Mouse (Mus musculus) cerebellum, adult (tissue): ENCODE measurements around the gene Nup188.

Experiments
- ATAC-seq: cut with Nextera tagmentation; 2 replicates; pipeline ENCODE4 v1.9.2; 2017; ENCODE audit warnings: mild to moderate bottlenecking, moderate library complexity, mixed read lengths; ENCODE audit not compliant: insufficient number of reproducible peaks, low FRiP score, low TSS enrichment

The Nup188 gene

DNA sequence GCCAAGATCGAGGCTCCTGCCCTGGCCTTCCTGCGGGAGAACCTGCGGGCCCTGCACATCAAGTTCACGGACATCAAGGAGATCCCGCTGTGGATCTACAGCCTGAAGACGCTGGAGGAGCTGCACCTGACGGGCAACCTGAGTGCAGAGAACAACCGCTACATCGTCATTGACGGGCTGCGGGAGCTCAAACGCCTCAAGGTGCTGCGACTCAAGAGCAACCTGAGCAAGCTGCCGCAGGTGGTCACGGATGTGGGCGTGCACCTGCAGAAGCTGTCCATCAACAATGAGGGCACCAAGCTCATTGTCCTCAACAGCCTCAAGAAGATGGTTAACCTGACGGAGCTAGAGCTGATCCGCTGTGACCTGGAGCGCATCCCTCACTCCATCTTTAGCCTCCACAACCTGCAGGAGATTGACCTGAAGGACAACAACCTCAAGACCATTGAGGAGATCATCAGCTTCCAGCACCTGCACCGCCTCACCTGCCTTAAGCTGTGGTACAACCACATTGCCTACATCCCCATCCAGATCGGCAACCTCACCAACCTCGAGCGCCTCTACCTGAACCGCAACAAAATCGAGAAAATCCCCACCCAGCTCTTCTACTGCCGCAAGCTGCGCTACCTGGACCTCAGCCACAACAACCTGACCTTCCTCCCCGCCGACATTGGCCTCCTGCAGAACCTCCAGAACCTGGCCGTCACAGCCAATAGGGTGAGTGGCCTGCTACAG lies 29.4 kb upstream of the Nup188 start:
- no peak for ATAC-seq

DNA sequence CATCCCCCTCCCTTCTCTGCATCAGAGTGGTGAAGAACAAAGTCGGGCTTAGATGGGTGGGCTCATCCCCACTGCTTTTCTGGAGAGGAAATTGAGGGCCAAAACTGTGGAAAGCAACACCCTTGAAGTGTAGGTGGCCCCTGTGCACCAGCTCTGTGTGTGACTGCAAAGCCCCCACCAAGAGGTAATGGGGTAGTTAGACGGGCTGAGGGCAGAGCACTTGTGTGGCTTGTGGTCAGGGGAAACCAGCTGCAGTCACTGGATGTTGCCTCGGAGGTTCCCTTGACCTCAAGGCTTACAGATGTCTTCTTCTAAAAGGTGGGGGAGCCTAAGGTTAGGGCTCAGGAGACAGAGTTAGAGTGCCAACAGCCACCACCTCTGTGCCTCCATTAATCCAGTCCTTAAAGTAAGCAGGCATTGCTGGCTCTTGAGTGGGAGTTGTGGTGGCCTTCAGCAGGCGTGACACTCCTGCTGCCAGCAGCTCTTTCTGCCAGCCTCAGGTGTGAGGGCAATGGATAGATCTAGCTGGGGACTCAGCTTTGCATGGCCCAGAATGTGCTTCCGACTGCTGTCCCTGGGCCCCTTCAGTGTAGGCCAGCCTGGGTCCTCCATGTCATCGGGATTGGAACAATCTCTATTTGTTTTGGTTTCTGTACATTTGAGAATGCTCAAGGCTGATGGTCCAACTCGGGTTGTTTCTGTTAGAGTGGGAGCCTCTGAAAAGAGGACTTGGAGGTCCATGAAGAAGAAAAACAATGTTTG lies 28.3 kb upstream of the Nup188 start:
- no peak for ATAC-seq

DNA sequence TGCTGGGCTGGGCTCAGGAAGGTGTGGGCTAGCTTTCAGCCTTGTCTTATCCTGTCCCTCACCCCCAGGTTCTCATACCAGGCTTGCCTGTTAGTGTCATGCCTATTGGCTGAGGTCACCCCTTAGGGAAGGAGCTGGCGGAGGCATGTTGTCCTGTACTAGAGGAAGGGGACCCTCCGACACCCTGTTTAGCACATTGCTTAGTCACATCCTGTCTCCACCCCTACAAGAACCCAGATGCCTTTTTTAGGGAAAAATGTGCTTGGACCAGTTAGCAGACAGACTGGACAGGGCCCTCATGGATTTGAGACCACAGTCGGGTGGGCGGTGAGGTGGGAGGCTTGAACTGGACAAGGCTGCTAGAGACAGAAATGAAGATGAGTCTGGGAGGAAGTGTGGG lies 27.6 kb upstream of the Nup188 start:
- ATAC-seq = no peak

DNA sequence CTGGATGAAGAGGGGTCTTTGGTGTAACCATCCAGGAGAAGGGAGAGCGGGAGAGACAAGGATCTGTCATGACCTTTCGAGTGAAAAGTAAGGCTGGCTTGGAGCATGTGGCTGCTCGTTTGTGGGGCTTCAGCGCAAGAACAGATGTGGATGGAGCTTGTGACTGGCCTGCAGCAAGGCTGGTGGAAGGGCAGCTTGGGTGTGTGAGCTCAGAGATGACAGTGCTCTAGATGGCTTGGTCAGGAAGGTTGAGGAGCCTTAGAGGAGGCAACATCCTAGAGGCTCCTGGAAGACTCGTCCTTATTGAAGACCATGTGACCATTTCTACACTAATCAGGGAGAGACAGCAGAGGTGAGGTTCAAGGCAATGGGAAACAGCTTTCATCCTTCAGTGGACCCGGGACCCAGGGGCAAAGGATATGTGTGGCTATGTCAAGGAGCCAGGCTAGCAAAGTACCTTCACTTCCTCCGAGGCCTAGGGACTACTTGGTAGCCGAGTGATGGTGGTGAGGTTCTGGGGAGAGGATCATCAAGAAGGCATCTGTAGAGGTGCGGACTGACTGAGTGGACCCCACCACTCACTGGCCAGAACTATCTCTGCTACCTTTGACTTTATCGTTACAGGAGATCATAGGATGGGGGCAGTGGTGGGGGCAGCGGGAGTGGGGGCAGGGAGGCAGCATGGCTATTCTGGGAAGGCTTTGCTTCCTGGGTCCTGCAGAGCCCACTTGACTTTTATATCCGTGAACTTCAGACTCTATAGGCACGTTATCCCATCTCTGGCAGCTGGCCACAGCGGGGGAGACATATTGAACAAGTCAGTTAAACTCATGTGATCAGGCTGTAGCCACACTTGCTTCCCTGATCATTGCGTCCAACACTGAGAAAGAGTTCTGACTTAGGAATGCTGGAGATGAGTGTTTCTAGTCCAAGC lies 26.8 kb upstream of the Nup188 start:
- no peak for ATAC-seq

DNA sequence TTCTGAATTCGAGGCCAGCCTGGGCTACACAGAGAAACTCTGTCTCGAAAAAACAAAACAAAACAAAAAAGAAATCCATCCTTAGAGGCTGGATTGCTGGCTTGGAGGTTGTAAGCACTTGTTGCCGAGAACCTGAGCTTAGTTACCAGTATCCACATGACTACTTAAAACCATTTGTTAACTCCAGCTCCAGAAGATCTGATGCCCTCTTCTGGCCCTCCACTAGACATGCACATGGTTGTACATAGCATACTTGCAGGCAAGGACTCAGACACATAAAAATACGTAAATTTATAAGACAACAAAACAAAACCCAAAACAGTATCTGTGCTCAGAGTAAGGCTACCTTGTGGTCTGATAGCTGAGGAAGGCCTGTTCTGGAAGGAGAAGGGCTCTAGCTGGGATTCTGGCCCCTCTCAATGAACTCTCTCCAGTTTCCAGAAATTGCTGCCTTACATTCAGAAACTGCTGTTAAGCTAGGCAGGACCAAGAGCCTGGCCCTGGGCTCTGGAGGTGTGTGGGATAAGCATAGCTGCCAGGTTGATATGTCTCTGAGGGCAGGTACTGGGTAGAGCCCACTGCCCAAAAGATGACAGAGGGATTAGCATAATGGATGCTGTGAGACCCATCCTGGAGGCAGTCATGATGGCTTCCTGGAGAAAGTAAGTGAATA lies 25.0 kb upstream of the Nup188 start:
- no peak for ATAC-seq

DNA sequence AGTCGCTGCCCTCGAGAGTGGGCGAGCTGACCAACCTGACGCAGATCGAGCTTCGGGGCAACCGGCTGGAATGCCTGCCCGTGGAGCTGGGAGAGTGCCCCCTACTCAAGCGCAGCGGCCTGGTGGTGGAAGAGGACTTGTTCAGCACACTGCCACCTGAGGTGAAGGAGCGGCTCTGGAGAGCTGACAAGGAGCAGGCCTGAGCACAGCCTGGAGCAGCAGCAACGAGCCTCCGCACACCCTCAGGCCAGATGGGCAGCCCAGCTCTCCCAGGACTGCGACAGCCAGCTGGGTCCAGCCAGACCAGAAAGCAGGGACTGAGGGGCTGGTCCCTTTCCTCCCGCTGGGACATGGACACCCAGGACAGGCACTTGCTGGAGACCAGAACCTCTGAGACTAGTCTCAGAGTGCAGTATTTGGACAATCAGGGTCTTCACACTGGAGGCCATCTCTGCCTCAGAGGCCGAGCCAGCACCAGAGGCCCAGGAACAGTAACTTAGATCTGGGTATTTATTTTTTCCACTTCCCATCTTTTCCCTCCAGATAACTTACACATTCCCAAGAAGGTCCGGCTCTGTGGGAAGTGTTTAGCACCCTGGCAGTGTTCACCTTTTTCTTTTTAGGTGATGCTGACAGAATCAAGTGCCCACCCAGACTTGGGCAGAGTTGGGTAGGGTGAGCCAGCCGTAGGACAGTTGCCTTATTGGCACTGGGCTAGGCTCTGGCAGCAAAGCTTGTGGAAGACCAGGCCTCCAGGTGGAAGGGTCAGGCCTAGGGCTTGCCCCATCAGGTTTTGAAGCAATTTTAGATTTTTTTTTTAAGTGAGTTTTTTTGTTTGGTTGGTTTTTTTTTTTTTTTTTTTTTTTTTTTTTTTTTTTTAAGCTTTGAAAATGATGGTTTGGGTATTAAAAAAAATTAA lies 24.0 kb upstream of the Nup188 start:
- ATAC-seq = no peak

DNA sequence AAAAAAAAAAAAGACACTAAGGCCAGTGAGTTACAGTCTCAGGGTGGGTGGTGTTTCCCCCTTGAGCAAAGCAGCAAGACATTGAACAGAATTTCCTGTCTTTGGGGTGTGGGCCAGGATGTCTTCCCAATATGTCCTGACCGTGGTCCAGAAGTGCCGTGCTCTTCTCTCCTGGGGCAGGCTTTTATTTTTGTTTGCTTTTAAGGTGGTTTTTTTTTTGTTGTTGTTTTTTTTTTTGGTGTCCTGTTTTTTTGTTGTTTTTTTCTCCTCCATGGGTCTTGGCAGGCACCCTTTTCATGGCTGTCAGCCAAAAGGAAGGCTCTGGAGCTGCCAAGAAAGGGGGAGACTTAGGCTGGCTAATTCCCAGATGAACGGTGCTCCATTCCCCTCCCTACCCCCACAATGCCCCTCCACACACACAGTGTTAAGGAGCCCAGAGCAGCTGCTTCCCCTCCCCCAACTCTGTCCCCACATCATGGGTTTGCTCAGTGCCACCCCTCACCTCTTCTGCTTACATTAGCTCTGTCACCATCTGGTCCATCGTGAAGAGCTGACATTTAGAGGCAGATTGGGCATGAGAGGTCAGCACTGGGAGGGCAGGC lies 23.3 kb upstream of the Nup188 start:
- ATAC-seq = peak; percentile 53; the same call in 1 of the 2 replicates

DNA sequence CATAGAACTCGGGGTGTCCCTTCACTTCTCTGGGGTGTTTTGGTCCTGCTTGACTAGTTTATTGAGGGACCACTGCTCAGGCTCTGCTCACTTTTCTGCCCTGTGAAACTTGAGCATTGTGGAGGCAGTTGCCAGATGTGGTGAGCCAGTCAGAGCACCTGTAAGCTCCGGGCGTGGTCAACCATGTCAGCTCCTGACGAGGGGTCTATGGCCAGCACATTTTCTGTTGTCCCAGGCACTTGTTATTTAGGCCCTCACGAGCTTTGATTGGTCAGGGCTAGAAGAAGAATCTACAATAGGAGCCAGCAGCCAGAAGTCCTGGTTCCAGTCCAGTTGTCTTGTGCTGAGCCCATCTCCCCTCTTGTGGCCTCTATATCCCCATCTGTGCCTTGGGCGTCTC lies 22.4 kb upstream of the Nup188 start:
- no peak for ATAC-seq

DNA sequence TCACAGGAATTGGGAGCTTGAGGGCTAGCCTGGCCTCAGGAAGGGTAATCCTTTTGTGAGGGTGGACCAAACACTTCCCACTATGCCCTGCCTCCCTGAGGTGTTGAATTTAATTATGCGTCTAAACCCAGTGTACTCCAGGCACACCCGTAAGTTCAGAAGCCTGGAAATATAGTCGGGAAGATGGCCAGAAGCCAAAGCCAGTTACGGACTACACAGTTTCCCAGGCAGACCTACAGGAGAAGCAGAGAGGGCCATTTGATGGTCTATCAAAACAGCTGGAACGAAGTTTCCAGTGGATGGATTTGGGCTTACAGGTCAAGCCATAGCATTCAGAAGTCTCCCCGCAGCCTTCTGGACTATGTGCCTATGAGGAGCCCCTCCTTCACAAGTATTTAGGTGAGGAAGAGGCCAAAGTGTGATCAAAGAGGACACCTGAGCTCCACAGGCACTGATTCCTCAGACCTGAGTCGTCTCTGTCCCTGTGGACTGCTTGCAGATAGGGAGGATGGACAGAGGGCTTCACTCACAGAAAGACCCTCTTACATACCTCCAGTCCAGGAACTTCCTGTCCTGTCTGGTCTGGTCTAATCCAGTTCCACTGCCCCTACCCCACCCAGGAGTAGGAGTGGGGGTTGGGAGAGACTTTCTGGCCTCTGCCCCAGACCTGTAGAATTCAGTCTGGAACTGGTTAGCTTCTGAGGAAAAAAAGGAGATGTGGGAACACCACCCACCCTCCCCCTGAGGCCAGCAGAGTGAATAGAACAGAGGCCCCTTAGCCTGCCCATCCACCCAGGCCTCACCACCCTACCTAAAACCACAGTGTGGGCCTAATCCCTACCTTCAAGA lies 21.3 kb upstream of the Nup188 start:
- no peak for ATAC-seq

DNA sequence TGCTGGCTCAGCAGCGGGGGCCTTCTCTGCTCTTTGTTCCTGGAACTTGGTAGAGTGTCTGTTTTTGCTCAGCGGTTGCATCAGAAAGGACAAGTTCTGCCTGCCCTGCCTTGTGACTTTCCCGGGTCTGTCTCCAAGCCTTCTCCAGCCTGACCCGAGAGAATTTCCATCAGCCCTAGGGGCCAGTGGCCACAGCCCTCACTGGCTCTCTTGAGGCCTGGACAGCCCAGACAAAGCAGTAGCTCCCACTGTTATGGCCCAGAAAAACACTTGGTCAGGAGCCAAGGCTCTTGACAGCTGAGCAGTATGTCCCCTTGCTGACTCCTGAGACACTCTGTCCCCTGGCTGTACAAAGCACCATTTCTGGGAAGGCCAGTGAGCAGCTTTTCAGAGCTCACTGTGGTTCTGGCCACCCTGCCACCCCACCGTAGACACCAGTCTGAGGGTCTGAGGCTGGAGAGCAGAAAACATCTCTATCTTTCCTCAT lies 20.4 kb upstream of the Nup188 start, which contains the start of gene Phyhd1:
Gene Phyhd1 (plus strand): TSS at position 437 of the 487 bp plus-strand sequence.
- peak; percentile 42; the same call in 1 of the 2 replicates for ATAC-seq

DNA sequence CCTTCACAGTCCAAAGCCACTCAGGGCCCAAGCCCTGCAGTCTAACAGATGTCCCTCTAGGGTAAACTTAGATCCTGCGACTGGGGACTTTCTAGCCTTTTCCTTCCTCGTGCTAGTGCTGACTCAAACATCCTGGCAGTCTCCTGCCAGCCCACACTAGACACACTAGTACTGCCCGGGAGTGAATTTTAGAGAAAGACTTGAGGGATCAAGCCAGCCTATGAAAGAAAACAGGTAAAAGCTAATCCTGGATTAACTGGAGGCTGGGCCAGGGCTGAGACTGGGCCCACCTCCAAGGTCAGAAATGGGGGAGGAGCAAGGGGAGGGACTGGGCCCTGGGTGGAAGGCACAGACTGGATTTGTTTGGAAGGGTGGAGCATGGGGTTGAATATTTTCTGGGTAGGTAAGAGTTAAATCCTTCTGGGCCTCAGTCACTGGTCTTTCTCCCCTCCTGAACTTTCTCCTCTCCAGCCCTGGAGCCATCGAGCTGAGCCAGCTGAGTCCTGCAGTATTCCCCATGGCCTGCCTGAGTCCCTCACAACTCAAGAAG lies 19.7 kb upstream of the Nup188 start:
- ATAC-seq = no peak

DNA sequence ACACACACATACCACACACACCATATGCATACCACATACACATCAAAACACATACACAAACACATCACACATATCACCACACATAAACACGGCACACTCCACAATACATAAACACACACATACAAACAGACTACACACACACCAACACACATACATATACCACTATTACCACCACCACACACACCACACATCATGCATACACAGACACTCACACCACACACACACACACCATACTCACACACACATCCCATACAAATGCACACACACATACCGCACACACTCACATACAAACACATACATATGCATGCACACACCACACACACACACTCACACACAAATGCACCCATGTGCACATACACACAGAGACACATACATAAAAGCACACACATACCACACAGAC lies 18.7 kb upstream of the Nup188 start:
- ATAC-seq = no peak

DNA sequence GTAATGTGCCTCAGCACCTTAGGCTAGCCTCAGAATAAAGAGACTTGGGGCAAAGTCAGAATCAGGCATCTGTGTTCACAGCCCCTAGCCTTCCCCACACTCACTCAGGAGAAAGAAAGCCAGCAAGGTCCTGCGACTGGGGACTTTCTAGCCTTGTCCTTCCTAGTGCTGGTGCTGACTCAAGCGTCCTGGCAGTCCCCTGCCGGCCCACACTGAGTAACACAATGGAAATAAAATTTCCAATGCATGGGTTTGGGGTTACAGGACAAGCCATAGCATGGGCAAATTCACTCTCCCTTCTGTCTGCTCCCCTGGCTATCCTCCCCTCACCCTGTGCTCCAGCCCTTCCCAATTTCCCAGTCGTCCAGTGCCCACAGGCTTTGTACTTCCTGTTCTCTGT lies 17.8 kb upstream of the Nup188 start:
- no peak for ATAC-seq

DNA sequence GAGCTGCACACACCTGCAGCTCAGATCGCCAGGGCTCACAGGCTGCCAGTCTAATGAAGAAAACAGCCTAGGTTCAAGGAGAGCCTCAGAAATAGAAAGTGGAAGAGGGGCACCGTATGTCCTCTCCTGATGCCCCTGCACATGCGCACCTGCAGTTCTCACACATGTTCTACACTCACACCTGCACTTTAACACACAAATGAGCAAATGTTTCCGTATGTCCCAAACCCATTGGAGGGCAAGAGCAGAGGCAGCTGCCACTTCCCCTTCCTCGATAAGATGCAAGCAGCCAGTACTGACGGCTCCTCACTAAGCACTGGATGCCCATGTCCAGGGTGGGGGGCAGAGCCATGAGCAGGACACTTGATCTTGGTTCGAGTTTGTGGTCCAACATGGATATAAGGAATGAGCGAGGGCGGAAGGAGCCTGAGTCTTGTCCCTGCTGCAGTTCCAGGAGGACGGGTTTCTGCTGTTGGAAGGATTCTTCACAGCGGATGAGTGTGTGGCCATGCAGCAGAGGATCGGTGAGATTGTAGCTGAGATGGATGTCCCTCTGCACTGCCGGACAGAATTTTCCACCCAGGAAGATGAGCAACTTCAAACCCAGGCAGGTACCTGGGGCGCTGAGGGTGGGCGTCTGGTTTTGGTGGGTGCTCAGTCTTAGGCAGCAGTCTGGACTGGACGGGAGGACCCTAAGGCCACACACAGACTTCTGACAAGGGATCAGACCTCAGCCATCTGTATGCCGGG lies 16.8 kb upstream of the Nup188 start:
- no peak for ATAC-seq

DNA sequence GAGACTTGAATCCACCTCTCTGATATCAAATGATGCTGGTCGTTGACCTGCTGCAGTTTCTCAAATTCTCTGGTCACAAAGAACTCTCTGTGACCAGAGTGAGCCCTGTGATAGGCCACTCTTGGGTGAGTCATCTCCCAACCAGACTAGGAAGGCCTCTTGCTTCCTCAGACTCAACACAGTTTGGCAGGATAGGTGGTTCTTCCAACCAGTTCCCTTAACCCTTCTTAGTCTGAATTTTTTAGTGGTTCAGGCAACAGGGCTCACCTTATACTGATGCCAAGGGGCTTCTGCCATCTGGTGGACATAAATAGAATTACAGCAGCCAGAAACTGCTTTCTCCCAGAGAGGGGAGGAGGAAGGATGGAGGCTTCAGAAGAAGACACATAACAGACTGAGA lies 16.1 kb upstream of the Nup188 start:
- ATAC-seq = peak; percentile 80

DNA sequence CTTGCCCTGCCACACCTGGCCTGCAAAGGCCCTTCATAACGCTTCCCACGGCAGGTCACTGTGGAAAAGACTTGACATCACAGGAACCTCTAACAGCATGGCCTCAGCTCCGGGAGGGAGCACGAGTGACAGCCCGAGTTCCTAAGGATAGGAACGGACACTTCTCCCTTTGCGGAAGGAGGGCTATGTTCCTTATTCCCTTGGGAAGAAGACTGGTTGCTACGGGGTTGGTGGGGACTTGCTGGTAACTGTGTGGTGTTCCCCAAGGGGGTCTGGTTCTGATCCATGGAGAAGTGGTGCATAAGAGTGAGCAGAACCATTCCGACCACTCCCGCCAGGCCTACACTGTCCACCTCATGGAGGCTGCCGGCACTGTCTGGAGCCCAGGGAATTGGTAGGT lies 5.5 kb upstream of the Nup188 start, which contains the start of gene Gm28038:
Gene Gm28038 (plus strand): TSS at position 301 of the 400 bp plus-strand sequence.
- ATAC-seq = no peak

DNA sequence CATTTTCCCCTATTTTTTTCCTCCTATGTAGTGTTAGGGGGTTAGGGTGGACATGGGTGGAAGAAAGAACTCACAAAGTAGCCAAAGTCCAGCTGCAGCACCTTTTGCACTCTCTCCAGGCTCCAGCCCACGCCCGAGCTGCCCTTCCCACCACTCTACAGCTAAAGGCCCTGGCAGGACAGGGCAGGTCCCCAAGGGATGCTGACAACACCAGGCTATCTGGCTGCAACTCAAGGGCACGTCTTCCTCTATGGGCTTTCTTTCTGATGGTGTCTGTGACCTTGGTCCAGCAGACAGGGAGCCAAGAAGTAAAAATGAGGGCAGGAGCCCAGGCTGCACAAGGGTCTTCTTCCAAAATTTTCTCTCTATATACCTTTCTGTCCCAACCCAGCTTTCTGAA lies 4.5 kb upstream of the Nup188 start:
- ATAC-seq = no peak
